Mouse (Mus musculus) embryonic facial prominence, embryonic 10.5 days (tissue): Measurements from ENCODE around the gene Sp2. TPM values are rescaled to one million over a fixed set of nuclear protein-coding genes. Genes with fewer than 3 reads are reported as not detected.
A peak's percentile ranks its signal among the peaks of the same experiment; 100 is the strongest.

Experiments
- DNase-seq: peaks from one replicate; pipeline ENCODE4 v3.0.0-alpha.2; 2017; ENCODE audit warnings: low spot score
- H3K27ac ChIP-seq: fragments of 300-500 bp; sonication (generic); replicated peaks from 2 replicates; pipeline ENCODE4 v1.5.1; 2016; ENCODE audit warnings: mild to moderate bottlenecking
- H3K27me3 ChIP-seq: fragments of 300-500 bp; sonication (generic); replicated peaks from 2 replicates; pipeline ENCODE4 v1.6.1; 2016; ENCODE audit warnings: low read depth, mild to moderate bottlenecking; ENCODE audit not compliant: poor library complexity, severe bottlenecking
- H3K36me3 ChIP-seq: fragments of 300-500 bp; sonication (generic); replicated peaks from 2 replicates; pipeline ENCODE4 v1.6.1; 2016; ENCODE audit warnings: mild to moderate bottlenecking, moderate library complexity
- H3K4me1 ChIP-seq: fragments of 300-500 bp; sonication (generic); 2 replicates; pipeline ENCODE4 v1.6.1; 2016
- H3K4me3 ChIP-seq: fragments of 300-500 bp; sonication (generic); 2 replicates; pipeline ENCODE4 v1.5.1; 2016; ENCODE audit warnings: mild to moderate bottlenecking, moderate library complexity
- H3K9me3 ChIP-seq: fragments of 300-500 bp; sonication (generic); 2 replicates; pipeline ENCODE4 v1.6.1; 2016; ENCODE audit warnings: mild to moderate bottlenecking
- WGBS: fragments of 180-500 bp; shearing (Covaris S2); methylation state at CpG from one replicate; pipeline ENCODE4 v1.1.7; 2016; 5-methylcytosine and 5-hydroxymethylcytosine counted together
- polyA plus RNA-seq: library from polyadenylated mRNA; unstranded; fragments of >200 nt; fragmentation: Nextera tagmentation; extraction: Ambion mirVana; gene quantifications from 2 replicates; pipeline ENCODE4 v1.2.1, GENCODE M21; 2016

Sp2 gene
- polyA plus RNA-seq, 1 experiment from 2014 or later, result 27.9 TPM

DNA sequence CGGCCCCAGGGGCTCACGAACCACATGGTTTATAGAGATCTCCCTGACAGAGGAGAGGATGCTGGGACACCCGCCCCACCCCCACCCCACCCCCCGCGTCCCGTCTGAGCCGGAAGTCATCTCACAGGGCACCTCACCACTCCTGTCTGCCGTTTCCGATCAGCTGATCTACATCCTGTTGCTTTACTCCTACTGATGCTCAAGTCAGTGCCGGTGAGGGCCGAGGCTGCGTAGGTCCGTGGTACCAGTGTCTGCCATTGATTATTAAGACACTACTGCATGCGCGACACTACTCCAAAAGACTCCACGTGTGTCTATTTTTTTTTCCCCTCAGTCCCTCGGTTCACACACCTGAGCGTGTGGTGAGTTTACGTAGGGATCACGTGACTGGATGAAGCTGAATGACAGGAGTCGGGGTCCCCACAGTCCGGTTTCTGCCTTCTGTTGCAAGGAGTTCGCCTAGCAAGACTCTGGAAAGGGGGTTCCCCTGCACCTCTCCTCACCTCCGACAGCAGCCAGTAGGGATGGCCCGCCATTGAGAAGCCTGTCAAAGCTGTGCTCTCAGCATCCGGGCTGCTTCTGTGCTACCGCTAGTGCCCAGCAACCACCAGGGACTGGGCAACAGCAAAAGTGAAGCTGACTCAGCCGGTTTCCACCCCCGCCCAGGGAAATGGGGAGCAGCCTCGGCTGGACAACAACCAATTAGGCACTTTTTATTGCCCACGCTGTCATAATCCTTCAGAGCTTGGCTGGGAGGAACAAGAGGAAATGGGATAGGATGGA is 5.3 kb upstream of the Sp2 start:
- peak overlapping the region; percentile 54 for H3K4me3 ChIP-seq
- no peaks in the 10 kb centered on the region for H3K36me3 ChIP-seq
- peaks cover 82% of the 10 kb centered on the region for H3K27me3 ChIP-seq
- peaks cover 45% of the 10 kb centered on the region for H3K4me1 ChIP-seq
- no peaks in the 10 kb centered on the region for H3K9me3 ChIP-seq
- peak; percentile 41 for DNase-seq
- peak overlapping the region; percentile 8 for H3K27ac ChIP-seq
- WGBS, result 6% methylated on average over 31 of the region's 31 CpGs

DNA sequence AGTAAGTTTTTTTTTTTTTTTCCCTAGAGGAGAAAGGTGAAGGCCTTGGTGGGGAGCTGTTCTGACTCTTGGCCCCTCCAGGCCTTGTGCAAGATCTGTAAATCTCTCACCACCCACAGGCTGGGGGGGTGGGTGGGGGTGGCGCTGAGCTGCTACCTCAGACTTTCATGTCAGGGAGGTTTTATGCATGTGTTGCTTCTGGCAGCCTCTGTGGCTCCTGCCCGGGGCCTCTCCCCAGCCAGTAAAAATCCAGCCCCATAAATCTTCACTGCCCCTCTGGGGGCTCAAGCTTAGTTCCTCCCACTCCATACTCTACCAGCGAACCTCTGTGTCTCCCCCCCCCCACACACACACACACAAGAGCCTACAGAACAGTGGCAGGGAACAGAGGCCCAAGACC is 3.7 kb upstream of the Sp2 start:
- no peaks in the 10 kb centered on the region for H3K9me3 ChIP-seq
- peaks cover 85% of the 10 kb centered on the region for H3K27me3 ChIP-seq
- WGBS, result 54% methylated on average over 3 of the region's 3 CpGs
- H3K4me1 ChIP-seq, result peaks cover 43% of the 10 kb centered on the region
- H3K27ac ChIP-seq, result no peak overlapping the region; the same call in 1 of the 2 replicates
- no peak for DNase-seq
- H3K4me3 ChIP-seq, result no peak overlapping the region
- no peaks in the 10 kb centered on the region for H3K36me3 ChIP-seq

DNA sequence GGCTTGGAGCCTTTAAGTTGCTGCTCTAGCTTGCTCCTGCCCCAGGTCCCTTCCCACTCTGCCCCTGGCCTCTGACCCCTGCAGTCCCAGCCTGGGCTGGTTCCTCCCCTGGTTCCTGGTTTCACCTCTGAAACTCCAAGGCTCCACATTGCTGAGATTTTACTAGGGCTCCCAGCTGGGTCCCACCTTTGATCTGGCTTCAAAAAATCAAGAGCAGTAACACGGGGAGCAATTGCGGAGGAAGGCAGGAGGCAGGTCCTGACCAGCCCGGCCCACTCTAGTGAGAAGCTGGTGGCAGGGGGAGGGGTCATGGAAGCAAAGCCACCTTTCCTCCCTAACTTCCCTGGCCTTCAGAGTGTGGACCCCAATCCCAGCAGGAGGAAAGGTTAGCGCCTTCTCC is 2.1 kb upstream of the Sp2 start:
- DNase-seq, result no peak
- no peak overlapping the region; the same call in 1 of the 2 replicates for H3K27ac ChIP-seq
- H3K4me3 ChIP-seq, result 0 out of 2 replicates have a peak overlapping the region, but pooled peaks have one; percentile 6
- no peaks in the 10 kb centered on the region for H3K9me3 ChIP-seq
- peaks cover 39% of the 10 kb centered on the region for H3K4me1 ChIP-seq
- WGBS, result 15% methylated on average over 4 of the region's 4 CpGs
- H3K27me3 ChIP-seq, result peaks cover 82% of the 10 kb centered on the region
- no peaks in the 10 kb centered on the region for H3K36me3 ChIP-seq

DNA sequence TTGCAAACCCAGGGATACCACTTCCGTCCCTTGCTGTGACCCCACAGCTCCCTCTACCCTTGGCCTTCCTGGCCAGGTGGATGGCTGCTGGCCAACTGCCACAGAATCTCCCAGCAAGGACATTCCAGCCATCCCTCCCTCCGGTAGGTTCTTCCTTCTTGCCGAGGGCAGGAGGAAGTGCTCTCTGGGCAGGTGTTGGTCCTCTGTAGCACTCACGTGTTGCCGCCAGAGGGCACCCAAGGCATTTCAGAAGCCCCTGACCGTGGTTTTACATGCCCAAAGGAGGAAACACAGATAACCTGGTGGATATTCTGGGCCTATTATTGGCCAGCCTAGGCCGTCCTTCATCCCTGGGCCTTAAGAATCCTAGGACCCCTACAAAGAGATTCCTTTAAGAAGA is 404 bp downstream of the Sp2 start:
- H3K9me3 ChIP-seq, result no peaks in the 10 kb centered on the region
- peak; percentile 84 for DNase-seq
- peaks cover 37% of the 10 kb centered on the region for H3K4me1 ChIP-seq
- 3% methylated on average over 7 of the region's 7 CpGs for WGBS
- H3K27me3 ChIP-seq, result peaks cover 58% of the 10 kb centered on the region
- H3K4me3 ChIP-seq, result peak overlapping the region; percentile 38; the same call in 1 of the 2 replicates
- H3K36me3 ChIP-seq, result no peaks in the 10 kb centered on the region
- H3K27ac ChIP-seq, result no peak overlapping the region

DNA sequence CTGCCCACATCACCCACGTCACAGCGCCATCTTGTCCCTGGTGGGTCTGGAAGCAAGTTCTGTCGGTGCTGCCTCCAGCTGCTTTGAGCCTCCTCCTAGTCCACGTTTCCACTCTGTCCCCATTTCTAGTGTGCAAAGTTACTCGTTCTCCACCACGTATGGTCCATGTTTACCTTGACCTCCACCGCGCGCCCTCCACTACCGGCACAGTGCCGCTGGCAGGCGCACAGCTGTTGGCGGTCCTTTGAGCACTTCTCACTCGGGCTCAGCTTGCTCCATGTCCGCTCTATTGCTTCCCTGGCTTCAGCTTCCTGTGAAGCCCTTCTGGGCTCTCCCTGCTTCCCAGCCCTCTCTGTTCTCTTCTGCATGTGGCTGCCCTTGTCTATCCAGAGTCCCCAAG is 1.3 kb downstream of the Sp2 start:
- no peak overlapping the region for H3K27ac ChIP-seq
- no peaks in the 10 kb centered on the region for H3K9me3 ChIP-seq
- H3K27me3 ChIP-seq, result peaks cover 49% of the 10 kb centered on the region
- 72% methylated on average over 15 of the region's 15 CpGs for WGBS
- no peak for DNase-seq
- H3K36me3 ChIP-seq, result no peaks in the 10 kb centered on the region
- H3K4me1 ChIP-seq, result peaks cover 40% of the 10 kb centered on the region
- H3K4me3 ChIP-seq, result no peak overlapping the region

DNA sequence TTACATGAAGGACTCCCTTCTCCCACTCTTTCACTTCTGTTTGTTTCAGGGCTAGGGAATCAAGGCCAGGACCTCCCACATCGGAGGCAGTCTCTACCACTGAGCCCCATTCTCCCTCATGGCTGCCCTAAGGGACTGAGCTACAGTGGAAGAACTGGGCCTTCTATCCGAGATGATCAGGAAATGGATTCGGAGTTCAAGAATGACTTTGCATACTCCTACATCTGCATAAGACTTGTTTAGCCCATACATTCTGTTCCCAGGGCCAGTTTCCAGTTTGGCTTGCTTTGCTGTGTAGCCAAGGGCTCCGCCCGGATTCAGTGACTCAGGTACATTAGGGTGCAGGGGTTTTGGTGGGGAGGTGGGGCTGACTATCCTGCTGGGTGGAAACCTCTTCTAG is 2.7 kb downstream of the Sp2 start:
- Histone ChIP-seq H3K27ac (no peak overlapping the region), H3K9me3 (no peaks in the 10 kb centered on the region), H3K4me1 (peaks cover 43% of the 10 kb centered on the region), H3K27me3 (peaks cover 35% of the 10 kb centered on the region), H3K36me3 (no peaks in the 10 kb centered on the region), H3K4me3 (no peak overlapping the region)
- WGBS, result 80% methylated on average over 5 of the region's 5 CpGs
- DNase-seq, result no peak

DNA sequence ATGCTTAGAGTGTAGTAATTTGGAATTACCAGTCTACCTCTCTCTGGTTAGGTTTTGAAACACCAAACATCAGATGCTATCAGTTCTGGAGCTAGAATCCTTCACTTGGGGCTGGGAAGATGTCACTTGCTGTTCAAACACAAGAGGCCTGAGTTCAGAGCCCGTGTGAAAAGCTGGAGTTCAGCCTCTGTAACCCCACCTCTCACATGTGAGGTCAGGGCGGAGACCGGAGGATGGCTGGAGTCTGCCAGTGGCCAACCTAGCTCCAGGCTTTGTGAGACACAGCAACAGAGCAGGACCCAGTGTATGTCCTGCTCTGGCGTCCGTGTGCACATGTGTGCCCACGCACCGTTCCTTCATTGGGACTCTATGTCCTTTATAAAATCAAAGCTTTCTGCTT is 3.4 kb downstream of the Sp2 start:
- no peaks in the 10 kb centered on the region for H3K9me3 ChIP-seq
- H3K4me1 ChIP-seq, result peaks cover 40% of the 10 kb centered on the region
- H3K27ac ChIP-seq, result no peak overlapping the region
- no peaks in the 10 kb centered on the region for H3K36me3 ChIP-seq
- H3K4me3 ChIP-seq, result no peak overlapping the region
- 87% methylated on average over 7 of the region's 7 CpGs for WGBS
- peaks cover 28% of the 10 kb centered on the region for H3K27me3 ChIP-seq
- DNase-seq, result no peak

DNA sequence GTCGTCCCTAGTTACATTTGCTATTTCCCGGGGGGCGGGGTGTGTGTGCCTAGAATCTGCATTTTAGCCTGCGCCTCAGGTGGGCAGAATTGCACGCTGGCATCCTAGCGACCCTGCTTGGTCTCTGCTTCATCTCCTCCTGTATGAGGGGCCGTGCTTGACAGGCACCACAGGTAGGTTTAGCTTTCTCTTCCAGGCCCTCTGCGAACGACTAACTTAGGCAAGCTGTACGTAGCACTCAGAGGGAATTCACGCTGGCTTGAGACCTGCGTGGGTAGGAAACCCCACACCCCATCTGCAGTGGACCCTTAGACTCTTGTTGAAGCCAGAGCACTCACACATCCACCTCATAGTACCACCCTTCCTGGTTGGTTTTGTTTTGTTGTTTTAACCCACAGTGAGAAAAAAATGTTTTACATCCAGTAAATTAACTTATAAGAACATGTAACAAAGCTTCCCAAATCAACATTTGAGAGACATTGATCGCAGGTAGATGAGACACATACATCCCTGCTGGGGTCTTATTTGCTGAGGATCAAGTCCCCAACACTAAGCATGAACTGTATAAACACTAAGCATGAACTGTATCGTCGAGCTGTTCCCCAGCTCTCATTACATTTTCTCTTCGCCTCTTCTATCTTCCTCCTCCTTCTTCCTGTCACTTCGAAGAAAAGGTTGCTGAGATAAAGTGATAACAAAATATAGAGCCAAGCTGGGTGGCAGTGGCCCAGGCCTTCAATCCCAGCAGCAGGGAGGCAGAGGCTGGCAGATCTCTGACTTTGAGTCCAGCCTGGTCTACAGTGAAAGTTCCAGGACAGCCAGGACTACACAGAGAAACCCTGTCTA is 4.1 kb downstream of the Sp2 start:
- H3K4me1 ChIP-seq, result peaks cover 47% of the 10 kb centered on the region
- no peaks in the 10 kb centered on the region for H3K36me3 ChIP-seq
- H3K27ac ChIP-seq, result peak overlapping the region; percentile 98
- WGBS, result 34% methylated on average over 17 of the region's 17 CpGs
- H3K9me3 ChIP-seq, result no peaks in the 10 kb centered on the region
- no peak for DNase-seq
- H3K4me3 ChIP-seq, result peak overlapping the region; percentile 92
- peaks cover 21% of the 10 kb centered on the region for H3K27me3 ChIP-seq

DNA sequence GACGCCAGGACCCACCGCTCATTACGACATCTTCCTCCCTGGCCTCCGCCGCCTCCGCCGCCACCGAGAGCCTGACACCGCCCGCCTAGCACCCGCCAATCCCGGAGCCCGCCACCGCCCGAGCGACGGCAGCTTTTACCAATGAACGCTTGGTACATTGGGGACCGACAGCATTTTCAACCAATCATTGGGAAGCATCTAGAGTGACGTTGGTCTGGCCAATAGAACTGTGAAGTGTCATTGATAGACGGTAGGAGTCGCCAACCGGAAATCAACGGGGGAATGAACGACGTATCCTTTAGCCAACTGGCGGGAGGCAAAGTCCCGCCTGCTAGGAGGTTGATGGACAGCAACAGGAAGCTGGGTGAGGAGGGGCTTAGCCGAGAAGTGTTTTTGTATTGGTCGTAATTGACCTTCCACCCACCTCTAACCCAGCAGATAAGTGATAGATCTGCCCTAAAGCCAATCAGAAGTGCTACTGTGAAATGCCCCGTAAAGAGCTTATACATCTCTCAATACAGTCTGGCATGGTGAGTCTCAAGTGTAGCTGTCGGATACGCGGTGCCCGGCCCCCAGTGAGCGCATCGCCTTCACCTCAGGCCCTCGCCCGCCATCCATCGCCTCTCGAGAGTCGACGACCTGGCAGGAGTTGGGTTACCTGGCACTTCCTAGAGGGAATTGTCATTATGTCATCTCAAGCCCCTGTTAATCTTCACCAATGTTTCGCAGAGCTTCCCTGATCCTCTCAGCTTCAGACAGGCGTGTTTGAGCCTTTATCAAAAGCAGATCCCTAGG is 5.0 kb downstream of the Sp2 start:
- Histone ChIP-seq H3K4me1 (peaks cover 52% of the 10 kb centered on the region), H3K27me3 (peaks cover 13% of the 10 kb centered on the region), H3K36me3 (no peaks in the 10 kb centered on the region), H3K27ac (peak overlapping the region; percentile 98), H3K9me3 (no peaks in the 10 kb centered on the region), H3K4me3 (peak overlapping the region; percentile 92)
- WGBS, result under 1% methylated on average over 45 of the region's 45 CpGs
- peak; percentile 99 for DNase-seq

DNA sequence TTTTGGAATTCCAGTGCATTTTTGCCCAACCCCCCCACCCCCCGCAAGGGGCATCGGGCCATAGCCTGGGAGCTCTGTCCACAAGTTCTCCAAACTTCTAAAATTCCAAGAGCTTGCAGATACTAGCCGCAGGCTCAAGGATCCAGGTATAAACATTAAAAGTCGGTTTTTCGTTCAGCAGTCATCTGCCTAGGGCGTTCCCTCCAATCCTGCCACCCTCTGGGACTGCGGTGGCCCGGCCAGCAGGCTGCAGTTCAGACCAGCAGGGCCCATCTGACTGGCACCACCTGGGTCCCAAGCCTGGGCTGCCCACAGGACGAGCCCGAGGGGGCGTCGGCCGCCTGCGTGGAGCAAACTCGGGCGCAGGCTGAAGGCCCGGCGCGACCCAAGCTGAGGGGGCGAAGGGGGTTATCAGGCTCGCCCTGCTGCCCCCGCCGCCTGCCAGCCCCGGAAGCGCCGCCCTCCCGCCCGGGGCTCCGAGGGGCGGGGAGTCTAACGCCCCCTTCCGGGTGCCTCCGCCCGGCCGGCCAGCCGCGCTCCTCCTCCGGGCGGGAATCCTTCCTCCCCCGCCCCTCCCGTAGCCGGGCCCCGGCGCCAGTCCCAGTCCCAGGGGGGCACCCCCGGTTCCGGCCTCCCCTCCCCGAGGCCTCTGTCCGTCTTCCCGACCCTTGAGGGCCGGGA is 5.7 kb downstream of the Sp2 start:
- H3K9me3 ChIP-seq, result no peaks in the 10 kb centered on the region
- H3K4me1 ChIP-seq, result peaks cover 44% of the 10 kb centered on the region
- H3K4me3 ChIP-seq, result peak overlapping the region; percentile 92
- DNase-seq, result peak; percentile 92
- H3K36me3 ChIP-seq, result 0 out of 2 replicates have a peak, but pooled peaks cover 3% of the 10 kb centered on the region
- under 1% methylated on average over 50 of the region's 50 CpGs for WGBS
- peak overlapping the region; percentile 98 for H3K27ac ChIP-seq
- H3K27me3 ChIP-seq, result peaks cover 10% of the 10 kb centered on the region

DNA sequence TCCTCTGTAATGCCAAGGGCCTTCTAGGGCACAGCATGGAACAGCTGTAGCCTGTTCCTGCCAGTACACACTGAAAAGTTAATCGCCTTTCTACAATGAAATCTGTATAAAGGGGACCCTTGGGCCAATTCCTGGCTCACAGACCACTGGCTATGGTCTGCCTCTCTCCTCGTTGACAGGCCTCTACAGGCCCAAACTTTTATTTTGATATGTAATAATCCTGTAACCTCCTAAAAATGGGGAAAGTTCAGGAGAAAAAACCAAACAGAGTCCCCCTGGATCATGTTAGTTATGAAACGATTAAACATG is 6.4 kb downstream of the Sp2 start:
- DNase-seq, result no peak
- Histone ChIP-seq H3K36me3 (0 out of 2 replicates have a peak, but pooled peaks cover 3% of the 10 kb centered on the region), H3K27ac (peak overlapping the region; percentile 98), H3K4me3 (peak overlapping the region; percentile 92), H3K4me1 (peaks cover 42% of the 10 kb centered on the region), H3K27me3 (peaks cover 3% of the 10 kb centered on the region), H3K9me3 (no peaks in the 10 kb centered on the region)
- 60% methylated on average over 3 of the region's 3 CpGs for WGBS
